Mouse (Mus musculus) T-helper 1 cell (primary cell): ENCODE data around the gene Taf9.

Source experiments
- in situ Hi-C: fragments of 300-600 bp; cut with MboI, MseI; formaldehyde crosslinking; loops from one replicate; pipeline ENCODE4 v1.15.1; 2025; ENCODE audit warnings: high pct_unique_total_duplicates

Taf9 gene

DNA sequence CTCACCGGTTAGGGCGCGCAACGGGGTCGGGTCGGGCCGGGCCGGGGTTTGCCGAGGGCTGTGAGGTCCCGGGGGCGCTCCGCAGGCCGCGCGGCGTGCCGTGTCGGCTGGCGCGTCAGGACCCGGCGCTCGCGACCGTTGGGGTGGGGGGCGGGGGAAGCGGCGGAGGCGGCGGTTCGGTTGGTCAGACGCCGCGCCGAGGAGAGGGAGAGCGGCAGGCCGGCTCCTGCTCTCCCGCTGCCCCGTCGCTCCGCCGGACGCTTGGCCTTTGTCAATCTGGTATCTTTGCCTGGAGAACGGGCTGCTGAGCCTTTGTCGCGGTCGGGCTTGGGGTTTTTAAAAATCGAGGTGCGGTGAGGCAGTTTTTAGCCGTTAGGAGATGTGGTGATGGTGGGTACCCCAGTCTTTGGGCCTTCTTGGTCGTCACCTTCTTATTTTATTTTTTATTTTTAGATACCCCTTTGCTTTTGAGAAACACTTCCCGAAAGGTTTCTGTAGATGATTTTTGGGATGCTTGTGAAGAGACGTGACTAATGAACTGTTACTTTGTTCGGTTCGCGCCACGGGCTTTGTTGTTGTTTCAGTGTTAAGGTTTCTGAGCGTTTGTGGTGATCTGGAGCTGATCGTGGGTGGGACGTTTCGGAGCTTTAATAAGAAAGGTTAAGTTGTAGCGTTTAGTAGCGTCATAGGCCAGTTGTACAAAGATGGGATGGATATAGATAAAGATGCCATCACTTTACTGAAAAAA is at the start of gene Taf9:
Taf9 (plus strand) TSS at position 141 of the 748 bp plus-strand sequence.
- in situ Hi-C loops, result no loop called here

DNA sequence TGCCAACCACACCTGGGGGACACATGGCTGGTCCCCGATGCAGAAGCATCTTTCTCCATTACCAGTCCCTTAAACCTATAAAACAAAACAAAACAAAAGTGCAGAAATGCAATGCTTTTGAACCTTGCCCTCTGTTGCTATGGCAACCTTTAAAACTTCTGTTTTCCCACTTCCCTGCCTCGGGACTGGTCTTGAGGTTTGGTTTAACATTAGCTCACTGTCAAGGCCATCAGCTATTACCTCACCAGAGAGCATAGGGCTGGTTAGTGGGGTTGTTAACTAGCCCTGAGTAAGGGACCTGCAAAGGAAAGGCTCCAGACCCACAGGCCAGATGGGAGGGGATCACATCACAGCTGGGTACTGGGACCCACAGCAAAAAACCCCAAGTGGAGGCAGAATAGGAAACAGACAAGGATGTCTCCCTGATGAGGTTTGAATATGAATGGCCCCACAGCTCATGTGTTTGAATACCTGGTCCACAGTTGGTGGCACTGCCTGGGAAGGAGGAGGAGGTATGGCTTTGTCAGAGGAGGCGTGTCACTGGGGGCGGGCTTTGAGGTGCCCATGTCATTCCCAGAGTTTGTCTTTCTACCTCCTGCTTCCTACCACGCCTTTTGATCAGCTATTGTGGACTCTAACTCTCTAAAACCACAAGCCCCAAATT is 49.0 kb upstream of the Taf9 start:
- in situ Hi-C loops, result no loop called here

DNA sequence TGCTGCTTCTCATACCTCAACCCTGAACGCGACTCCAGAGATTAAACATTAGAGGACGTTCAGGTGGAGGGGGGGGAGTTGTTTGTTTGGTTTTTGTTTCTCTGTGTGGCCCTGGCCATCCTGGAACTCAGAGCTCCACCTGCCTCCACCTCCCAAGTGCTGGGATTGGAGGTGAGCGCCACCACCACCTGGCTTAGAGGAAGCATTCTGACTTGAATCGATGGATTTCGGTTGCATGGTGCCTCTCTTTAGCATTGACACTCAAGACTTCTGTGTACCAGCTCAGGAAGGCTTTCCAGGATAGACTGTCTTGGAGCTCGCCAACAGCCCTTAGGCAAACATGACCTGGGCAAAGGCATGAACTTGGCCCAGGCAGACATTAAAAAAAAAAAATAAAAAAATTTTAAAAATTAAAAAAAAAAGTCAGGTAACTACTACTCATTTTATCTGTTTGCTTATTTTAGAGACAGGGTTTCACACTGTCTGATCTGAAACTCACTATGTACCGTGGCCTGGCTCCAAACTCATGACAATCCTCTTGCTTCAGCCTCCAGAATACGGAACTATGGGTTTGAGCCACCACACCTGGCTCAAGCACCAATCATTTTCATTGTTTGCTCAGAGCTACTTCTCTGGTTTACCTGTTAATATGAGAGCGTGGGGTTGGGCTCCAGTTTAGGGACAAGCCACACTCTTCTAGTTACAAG is 48.2 kb upstream of the Taf9 start:
- in situ Hi-C loops, result no loop called here

DNA sequence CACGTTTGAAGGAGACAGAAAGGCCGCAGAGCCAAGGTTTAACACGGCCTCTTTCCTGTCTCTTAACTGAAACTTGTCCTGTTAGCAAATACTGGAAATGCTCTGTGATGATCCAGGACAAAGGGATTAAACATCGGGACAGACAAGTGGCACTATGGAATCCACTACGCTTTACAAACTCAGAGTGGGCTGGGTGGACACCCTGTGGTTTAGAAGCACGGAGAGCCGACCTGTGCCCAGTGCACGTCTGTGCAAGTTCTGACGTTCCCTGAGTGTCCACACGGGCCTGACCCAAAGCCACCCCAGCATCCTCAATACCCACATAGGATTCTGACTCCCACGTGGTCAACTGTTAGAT is 47.7 kb upstream of the Taf9 start:
- in situ Hi-C loops, result no loop called here

DNA sequence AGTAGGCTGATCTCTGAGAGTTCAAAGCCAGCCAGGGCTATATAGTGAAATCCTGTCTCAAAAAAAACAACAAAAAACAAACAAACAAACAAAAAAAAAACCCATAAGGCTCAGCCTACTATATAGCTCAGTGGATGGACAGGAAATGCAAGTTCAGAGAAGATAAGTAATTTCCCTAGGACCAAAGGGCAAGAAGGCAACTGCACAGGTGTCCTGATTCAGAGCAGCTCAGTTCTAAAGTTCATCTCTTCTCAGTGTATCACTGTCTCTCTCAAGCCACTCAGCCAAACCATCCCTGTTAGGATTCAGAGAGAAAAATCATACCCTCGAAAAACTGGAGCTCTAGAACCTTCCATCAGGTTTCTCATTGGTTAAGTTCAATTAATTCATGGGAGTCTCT is 45.5 kb upstream of the Taf9 start:
- in situ Hi-C loops, result no loop called here

DNA sequence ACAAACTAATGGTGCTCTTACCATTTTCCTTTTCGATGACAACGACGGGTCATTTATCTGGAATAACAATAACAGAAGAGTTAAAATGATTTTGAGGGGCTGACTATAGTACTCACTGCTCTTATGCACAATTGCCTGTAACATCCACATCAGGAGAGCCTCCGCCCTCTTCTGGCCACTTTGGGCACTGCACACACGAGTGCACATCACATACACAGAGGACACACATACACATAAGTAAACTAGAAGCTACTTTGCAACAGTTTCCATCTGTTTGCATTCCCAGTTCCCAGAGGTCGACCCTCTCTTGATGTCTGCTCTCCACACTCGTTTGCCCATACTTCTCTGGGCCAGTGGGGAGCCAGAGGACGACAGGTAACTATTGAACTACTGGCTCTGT is 43.6 kb upstream of the Taf9 start:
- in situ Hi-C loops, result no loop called here

DNA sequence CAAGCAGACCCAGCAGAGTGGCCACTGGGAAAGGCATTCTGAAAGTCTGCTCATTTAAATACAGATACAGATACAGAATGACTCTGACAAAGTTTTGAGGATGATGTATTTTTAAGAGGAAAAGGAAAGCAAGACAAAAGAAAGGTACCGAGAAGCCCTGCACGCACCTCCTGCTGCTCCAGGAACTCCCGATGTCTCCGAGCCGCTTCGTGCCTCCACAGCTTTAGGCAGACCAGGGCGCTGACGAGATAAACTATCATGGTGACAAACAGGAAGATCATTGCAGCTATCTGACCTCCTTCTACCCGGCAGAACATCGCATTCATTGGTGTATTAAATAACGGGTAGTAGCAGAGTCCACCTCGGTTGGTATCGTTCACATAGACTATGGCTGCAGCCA is 40.1 kb upstream of the Taf9 start:
- in situ Hi-C loops, result loop anchor here (10.0 kb wide), 1 partner anchor 1994 kb away; no protein-coding TSS in a partner anchor

DNA sequence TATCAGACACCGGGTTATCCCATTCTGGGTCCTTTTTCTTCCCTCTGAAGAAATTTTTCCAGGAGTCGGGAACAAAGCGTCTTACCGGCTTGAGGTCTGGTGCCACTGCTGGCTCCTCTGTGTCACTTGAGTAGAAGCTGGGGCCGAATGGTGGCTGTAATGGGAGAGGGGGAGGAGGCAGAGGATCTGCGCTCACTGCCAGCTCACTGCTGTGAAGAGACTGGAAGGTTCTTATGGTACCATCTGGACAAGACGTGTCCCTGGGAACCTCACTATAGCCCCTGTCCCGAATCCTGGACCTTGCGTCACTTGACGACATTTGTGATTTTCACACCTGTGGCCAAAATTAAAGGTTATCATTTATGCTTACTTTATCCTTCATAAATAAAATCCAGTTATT is 39.1 kb upstream of the Taf9 start:
- in situ Hi-C loops, result loop anchor here (10.0 kb wide), 1 partner anchor 1993 kb away; no protein-coding TSS in a partner anchor

DNA sequence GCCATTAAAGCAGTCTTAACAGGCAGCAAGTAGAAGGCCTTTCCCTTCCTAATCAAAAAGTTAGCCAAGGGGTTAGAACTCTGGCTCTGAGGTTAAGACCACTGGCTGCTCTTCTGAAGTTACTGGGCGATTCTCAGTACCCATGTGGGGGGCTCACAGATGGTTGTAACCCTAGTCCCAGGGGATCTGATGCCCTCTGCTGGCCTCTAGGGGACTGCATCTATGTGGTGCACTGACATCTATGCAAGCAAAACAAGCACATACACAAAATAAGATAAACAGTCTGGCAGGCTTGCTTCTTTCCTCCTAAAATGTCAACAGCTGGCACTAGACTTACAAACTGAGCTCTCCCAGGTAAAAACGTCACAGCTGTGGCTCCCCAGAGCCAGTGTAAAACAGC is 38.5 kb upstream of the Taf9 start:
- in situ Hi-C loops, result loop anchor here (10.0 kb wide), 1 partner anchor 1992 kb away; no protein-coding TSS in a partner anchor

DNA sequence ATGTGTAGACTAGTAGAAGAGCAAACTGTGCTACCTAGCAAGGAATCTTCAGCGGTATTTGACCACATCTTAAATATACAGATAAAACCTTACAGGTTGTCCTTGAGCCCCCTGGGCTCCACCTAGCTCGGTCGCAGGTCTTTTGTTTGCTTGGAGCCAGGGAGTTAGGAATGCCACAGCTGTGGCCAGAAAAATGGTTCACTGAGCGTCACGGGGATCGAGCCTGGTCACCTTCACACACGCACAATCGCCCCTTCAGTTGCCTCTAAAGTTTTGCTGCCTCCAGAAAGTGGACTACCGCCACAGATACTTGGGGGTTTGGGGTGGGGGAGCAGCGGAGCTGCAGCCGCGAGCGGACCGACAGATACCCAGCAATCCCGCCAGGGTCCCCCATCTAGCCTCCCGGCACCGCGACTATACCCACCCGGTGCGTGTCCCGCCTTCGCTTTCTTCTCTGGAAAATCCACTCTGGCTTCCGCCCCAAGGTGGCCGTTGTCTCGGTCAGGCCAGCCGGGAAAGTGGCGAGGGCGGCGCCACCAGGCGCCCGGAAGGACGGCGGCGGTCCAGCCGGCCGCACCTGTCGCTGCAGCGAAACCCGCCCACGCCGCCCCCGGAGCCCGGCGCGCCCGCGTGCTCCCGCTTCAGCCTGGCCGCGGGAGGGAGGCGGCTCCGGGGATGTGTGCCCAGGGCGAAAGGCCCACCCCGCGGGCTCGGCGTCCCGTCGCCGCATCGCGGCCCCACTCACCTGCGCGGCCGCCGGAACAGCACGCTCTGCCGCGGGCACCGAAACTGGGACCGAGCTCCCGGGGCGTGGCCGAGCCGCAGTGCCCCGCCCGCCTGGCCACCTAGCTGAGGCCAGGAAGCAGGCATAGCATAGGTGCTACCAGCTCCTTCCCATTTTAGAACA is 34.9 kb upstream of the Taf9 start, which contains the start of gene Marveld2:
Marveld2 (minus strand) TSS at position 791 of the 907 bp plus-strand sequence.
- in situ Hi-C loops, result loop anchor here (10.0 kb wide), 1 partner anchor 1988 kb away; no protein-coding TSS in a partner anchor

DNA sequence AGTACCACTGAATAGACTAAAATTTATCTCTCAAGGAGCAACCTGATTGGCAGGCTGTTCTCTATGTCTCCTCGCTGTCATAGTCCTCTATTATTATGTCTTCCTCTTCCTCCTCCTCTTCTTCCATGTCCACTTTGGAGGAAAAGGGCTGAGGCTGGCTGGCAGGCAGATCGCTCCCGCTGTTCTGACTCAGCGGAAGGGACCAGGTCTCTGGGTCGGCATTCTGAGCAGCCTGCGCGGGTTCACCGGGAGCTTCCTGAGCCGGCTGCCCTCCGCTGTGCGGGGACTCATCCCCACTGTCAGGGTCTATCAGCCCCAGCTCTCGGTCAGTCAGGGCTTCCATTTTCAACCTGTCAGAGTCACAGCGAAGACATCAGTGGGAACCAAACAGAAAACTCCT is 33.8 kb upstream of the Taf9 start:
- in situ Hi-C loops, result loop anchor here (10.0 kb wide), 1 partner anchor 1987 kb away; no protein-coding TSS in a partner anchor

DNA sequence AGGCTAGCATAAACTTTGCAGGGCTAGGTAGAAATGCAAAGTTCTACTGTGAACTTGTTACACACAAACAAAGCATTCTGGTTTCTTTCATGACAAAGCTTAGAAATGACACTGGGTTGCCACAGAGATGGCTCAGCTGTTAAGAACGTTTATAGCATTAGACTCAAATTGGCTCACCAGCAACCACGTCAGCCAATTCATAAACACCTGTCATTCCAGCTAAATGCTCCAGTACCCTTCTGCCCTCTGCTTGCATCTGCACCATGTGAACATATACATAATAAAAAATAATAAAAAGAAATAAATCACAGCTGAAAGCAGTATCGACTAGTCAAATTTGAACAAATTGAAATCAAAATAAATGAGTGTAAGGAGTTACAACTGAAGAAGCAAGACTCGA is 29.1 kb upstream of the Taf9 start:
- in situ Hi-C loops, result no loop called here

DNA sequence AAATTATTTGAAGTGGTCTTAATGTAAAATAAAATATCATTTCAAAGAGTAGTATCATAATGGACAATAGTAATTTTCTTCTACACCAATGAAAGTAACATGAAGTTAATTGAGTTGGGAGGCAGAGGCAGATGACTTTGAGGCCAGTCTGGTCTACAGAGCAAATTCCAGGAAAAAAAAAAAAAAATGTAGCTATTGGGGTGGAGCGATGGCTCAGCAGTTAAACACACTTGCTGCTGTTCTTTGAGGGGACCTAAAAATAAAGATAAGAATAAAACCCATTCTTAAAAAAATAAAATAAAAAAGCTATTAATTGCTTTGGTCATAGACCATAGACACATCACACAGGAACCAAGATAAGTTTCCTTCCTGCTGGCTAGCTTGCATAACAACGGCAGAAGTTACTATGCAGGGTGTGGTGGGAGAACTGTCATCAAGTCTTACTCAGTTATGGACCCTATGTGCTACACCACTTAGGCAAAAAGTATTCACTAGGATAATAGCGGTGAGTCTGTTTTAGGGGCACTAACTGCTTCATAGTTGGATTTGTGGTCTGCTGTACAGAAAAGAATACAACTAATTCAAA is 17.2 kb upstream of the Taf9 start:
- in situ Hi-C loops, result loop anchor here (25.0 kb wide), 2 partner anchors 597 to 1772 kb away; no protein-coding TSS in a partner anchor

DNA sequence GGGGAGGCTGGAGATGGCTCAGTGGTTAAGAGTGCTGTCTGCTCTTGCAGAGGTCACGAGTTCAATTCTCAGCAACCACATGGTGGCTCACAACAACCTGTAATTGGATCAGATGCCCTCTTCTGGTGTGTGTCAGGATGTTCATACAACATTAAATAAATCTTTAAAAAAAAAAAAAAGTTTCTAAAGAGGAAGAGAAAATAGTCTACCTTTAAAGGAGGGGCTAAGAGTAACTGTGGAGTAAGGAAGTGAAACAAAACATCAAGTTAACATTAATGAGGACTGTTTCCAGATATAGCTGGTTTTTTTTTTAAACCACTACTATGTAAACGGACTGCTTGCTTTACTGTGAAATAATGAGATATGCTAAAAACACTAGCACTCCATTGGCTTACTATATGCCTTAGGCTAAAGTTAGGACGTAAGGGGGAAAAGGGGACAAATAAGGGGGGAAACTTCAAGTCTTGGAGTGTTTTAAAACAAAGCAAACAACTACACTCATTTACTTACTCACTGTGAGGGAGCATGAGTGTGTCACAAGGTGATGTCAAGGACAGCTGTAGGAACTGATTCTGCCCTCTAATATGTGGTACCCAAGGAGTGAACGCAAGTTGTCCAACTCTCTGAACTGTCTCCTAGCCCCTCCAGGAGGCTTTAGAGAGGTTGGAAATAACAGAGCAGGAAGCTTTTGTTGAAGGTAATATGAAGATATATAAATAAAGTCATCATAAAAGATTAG is 8.7 kb upstream of the Taf9 start:
- in situ Hi-C loops, result loop anchor here (25.0 kb wide), 2 partner anchors 605 to 1780 kb away; no protein-coding TSS in a partner anchor

DNA sequence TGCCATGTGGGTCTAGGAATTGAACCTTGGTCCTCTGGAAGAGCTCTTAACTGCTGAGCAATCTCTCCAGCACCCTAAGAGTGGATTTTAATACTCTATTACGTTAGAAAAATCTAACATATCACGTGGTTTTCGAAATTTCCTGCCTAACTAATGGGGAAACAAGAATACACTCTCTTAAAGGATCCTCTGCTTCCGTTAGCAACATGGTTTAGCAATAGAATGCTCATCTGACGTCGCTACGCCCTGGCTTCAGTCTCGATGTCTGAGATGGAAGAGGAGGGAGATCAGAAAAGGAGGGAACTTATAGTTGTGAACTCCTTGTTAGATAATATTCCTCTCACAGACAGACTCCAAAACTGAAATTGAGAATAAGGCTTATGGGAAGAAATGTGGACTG is 3.2 kb upstream of the Taf9 start:
- in situ Hi-C loops, result loop anchor here (25.0 kb wide), 2 partner anchors 611 to 1786 kb away; no protein-coding TSS in a partner anchor

DNA sequence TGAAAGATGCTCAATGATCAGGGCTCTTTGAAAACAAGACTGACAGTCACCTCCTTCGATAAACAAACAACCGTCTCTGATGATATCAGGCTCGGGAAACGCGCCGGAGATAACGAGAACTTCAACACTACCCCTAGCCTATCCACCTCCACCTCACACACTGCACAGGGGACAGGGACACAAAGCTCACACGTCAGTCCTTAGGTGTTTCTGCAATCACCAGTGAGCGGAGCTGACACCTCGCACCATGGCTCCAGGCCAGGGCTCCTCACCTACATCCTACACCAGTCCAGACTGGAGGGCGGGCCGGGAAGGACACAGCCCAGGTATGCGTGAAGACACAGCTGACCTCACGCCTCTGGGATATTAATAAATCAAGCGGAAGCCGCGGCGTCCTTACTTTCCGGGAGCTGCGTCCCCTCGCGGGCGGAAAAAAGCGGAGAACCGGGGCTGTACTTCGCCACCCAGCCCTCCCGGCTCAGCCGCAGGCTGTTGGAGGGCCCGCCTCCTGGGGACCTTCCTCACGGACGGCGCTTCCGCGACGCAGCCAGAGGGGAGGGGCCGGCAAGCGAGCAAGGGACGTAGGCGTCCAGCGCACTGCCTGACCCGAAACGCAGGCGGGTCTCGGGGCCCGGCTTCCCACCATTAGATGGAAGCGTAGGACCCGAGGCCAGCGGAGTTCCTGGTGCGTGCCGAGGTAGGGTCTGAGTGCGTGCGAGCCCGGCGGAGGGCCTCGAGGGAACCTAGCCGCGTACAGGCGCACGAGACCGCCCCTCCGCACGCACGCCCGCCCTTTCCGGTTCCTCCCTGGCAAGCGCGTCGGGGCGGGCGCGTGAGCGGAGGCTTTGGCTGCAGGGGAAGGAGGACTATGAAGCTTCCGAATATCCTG is 585 bp upstream of the Taf9 start, which contains the start of the genes Ak6 and Rad17:
Ak6 (plus strand) TSS at position 430 of the 889 bp plus-strand sequence.
Rad17 (minus strand) TSS at position 502 of the 889 bp plus-strand sequence.
- in situ Hi-C loops, result no loop called here

DNA sequence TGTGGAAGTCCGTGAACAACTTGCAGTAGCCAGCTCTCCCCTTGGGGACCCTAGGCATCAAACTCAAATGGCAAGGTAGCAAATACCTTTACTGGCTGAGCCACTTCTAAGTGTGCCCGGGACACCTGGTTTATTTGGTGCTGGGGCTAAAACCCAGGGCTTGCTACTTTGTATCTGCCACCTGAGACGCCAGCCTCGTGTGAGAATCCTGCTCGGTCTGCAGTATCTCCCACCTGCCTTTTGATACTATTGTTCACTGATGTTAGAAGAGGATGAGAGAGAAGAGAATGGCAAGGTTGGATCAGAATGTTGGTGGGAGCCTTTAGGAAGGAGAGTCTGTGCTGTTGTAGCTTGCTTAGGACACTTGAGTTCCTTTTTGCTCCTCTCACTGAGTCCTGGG is 6.7 kb downstream of the Taf9 start:
- in situ Hi-C loops, result no loop called here

DNA sequence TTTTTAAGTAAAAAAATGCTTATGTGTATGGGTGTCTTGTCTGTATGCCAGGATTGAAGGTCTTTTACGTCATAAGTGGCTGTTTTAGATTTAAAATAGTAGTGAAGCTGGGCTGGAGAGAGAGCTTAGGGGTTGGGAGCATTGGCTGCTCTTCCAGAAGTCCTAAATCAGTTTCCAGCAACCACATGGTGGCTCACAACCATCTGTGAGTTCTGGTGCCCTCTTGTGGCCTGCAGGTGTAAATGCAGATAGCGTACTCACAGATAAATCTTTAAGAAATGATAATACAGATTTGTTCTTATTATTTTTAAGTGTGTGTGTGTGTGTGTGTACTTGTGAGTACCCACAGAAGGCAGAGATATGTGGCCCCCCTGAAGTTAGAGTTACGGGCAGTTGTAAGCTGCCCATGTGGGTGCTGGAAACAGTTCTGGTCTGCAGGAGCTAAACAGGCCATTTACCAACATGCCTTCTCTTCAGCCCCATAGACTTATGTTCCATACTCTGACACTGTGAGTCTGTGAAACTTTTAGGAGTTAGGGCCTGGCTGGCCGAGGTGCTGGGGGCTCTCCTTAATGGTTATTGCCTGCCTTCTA is 8.6 kb downstream of the Taf9 start:
- in situ Hi-C loops, result no loop called here
